Mouse (Mus musculus) heart, postnatal 0 days (tissue): ENCODE data around the gene Pdzd7.

Experiments used
- CTCF ChIP-seq: IDR thresholded peaks from 2 replicates; pipeline ENCODE4 v1.5.1; 2016; ENCODE audit warnings: antibody characterized with exemption, control low read depth, low read depth
- EP300 ChIP-seq: IDR thresholded peaks from 2 replicates; pipeline ENCODE4 v1.6.1; 2016; ENCODE audit warnings: antibody characterized with exemption, low read depth

DNA sequence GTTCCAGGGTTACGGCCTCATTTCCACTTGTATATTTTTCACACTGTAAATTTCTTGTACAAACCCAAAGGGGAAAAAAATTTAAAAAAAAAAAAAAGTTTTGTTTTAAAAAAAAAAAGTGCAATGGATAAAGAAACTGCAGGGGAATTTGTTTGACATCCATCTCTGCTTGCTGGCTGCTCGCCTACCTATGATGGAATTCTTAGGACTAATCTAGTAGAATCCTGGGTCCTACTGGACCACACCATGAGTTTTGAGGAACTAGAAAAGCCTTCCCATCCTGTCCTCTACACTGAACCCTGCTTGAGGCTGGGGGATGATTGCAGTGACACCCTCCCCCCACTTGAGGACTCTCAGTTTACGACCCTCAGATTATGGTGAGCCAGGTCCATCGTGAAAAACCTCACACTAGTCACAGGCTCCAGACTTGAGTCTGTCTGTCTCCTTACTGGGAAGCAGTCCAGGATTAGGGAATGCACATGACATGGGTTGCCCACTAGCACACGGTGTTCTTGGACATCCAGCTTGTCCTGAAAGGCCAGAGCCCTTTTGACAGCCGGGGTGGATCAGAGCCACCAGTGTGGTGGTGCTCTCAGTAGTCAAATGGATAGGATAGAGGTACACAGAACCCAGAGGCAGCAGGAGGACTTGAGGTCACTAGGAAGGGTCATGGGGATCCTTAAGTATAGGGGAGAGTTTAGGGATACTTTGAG, 18.4 kb downstream of the Pdzd7 start:
- TF ChIP-seq CTCF (no peak), EP300 (peak; percentile 74; the same call in 1 of the 2 replicates)
